Mouse (Mus musculus) monocyte, adult 59 days (primary cell): Measurements from ENCODE around the gene Gm10283. TPM values are rescaled to one million over a fixed set of nuclear protein-coding genes. Genes with fewer than 3 reads are reported as not detected.

Source experiments
- total RNA-seq, 2 experiments: library from RNA; stranded (reverse); gene quantifications; one replicate each; pipeline ENCODE4 v1.2.4; 2023

Gene Gm10283
- not detected for total RNA-seq

GRCm38 (mm10) chr8:60503098-60503497 is at the start of gene Gm10283:
Gene Gm10283, minus strand, starts transcription at chr8:60503198.

GRCm38 (mm10) chr8:60505653-60506521 is 2.9 kb upstream of the Gm10283 start, which contains the start of gene Aadat:
Gene Aadat, plus strand, starts transcription at chr8:60505932.

Other genes with a start within 250 kb of the Gm10283 start
- gene Aadat, start 2.7 kb upstream of the Gm10283 start, total RNA-seq, result not detected
- gene Mfap3l, start 129.6 kb upstream of the Gm10283 start, total RNA-seq, result 1 to 10 TPM in 1 of 2 experiments, under 1 TPM in 1; 0.97 to 1.8 TPM